Mouse (Mus musculus) bone marrow, adult 2 months (tissue): ENCODE results near the gene Fgfr2.

Experiments
- CTCF ChIP-seq: fragments of 200-500 bp; IDR thresholded peaks from 2 replicates; pipeline ENCODE4 v1.5.1; 2011; ENCODE audit warnings: low read length, control low read depth; ENCODE audit not compliant: control insufficient read depth, insufficient read depth
- POLR2A ChIP-seq: fragments of 200-500 bp; IDR thresholded peaks from 2 replicates; pipeline ENCODE4 v1.6.1; 2011; ENCODE audit warnings: low read depth, mild to moderate bottlenecking, control low read depth, low read length, borderline replicate concordance; ENCODE audit not compliant: control insufficient read depth

DNA sequence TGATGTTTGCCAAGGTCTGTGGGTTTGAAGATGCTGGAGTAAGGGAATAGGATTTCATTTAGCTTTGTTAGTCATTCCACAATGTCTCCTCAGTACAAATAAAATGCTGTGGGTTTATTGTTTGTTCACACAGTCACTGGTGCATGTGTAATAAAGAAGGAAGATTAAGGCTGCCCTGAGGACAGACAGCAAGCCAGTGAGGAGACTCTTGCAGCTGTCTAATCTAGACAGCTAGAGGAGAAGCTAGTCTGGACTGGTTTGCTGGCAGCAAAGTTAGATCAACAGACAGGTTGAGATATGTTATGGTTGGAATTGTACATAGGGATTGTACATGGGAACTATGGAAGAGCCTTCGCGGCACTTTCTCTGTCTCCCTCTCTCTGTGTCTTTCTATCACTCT is 2115.9 kb downstream of the Fgfr2 start:
- TF ChIP-seq POLR2A (no peak), CTCF (no peak)
